10 mouse cellular contexts compared by ENCODE assay signal in the genomic region with DNA sequence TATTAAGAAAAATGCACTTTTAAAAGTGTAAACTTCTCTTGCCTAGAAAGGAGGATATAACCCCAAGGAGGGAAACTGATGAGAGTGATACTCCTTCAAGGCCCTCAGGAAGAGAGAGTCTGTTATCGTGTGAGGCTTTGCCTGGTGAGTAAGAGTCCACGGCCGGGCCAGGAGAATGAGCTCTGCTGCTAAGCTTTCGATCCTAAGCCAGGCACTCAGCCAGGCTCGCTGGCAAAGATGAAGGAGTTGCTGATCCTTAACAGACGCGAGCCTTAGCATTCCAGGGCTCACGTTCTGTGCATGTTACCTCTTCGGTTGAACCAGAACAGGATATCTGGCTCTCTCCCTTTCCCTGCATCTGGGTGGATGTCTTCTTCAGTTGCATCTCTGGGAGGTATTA. TPM values are rescaled to one million over a fixed set of nuclear protein-coding genes. Genes with fewer than 3 reads are reported as not detected.
A peak's percentile ranks its signal among the peaks of the same experiment; 100 is the strongest.
DNase-seq lines count a peak whose midpoint lies in the region; ATAC-seq lines count a peak whose summit lies in the region.
"Had no signal": no experiment of that assay in that cellular context is flagged by ENCODE, and none has a peak within 500 bp of the region (broad histone marks: within the 10 kb centered on the region; RNA-seq: fewer than 3 reads in every experiment).

No protein-coding gene starts in this region.

- H3K4me1 ChIP-seq in kidney, embryonic 15.5 days: peaks cover 20% of the 10 kb centered on the region

- intact Hi-C loops in heart, postnatal 36 days (cut with DNase I): no loop called here

- WGBS in kidney, embryonic 15.5 days: 58% methylated on average over 9 of the region's 9 CpGs

- H3K4me3 ChIP-seq in kidney, embryonic 15.5 days (replicated peaks): no peak overlapping the region
- H3K4me3 ChIP-seq: myocyte had no signal

- H3K9me3 ChIP-seq in kidney, embryonic 15.5 days (replicated peaks): no peaks in the 10 kb centered on the region
- H3K9me3 ChIP-seq: G1E had no signal

- H3K9ac ChIP-seq in kidney, embryonic 15.5 days: no peak overlapping the region

- no peak overlapping the region for H3K27ac ChIP-seq in kidney, embryonic 15.5 days

- H3K4me2 ChIP-seq in kidney, embryonic 15.5 days: no peak overlapping the region

- DNase-seq in kidney, adult 18-20 months: peak; percentile 80
- peak; percentile 91 to 96 for DNase-seq in cerebellum, postnatal 10 days
- DNase-seq in heart, postnatal 36 days: peak; percentile 62 to 71
- peak; percentile 81 for DNase-seq in lung, postnatal 36 days
- no peak for DNase-seq in spleen, postnatal 36 days (ENCODE audit: low spot score in 2 of 2)
- DNase-seq in layer of hippocampus, adult 9-11 months: no peak
- DNase-seq in spleen, adult 12 weeks (ENCODE audit: low spot score): no peak

- H3K36me3 ChIP-seq in kidney, embryonic 15.5 days: no peaks in the 10 kb centered on the region
- H3K36me3 ChIP-seq: G1E had no signal

- H3K27me3 ChIP-seq in kidney, embryonic 15.5 days: no peaks in the 10 kb centered on the region

- no peak for ATAC-seq in kidney, embryonic 15.5 days (replicated peaks; ENCODE audit: low FRiP score)

RNA-seq across cellular contexts. Expression of a gene that starts 11.8 kb away (rescaled TPM):
- 8.1 and 8.2 TPM in 2 replicates for polyA plus RNA-seq in kidney, embryonic 15.5 days (2015; fragmentation: Nextera tagmentation; extraction: Ambion mirVana)
- under 1 TPM in 1 of 2 experiments, not detected in 1; 0.16 TPM for total RNA-seq in heart, postnatal 36 days (2021)

Comparison
In these comparisons a context has a peak if more than half of its experiments do, and no peak if none do; other contexts are left out.
1. DNase-seq: peak in kidney, adult 18-20 months (single experiment), cerebellum, postnatal 10 days (2 of 2), heart, postnatal 36 days (2 of 2) and lung, postnatal 36 days (single experiment); none in spleen, postnatal 36 days (0 of 2), layer of hippocampus, adult 9-11 months (single experiment) and spleen, adult 12 weeks (single experiment).